Mouse (Mus musculus) liver, adult 2 months (tissue): ENCODE data around the gene Sf3b2.

ENCODE experiments used
- CTCF ChIP-seq: fragments of 200-500 bp; IDR thresholded peaks from 2 replicates; pipeline ENCODE4 v1.5.1; 2011; ENCODE audit warnings: low read depth, low read length, control low read depth
- POLR2A ChIP-seq: fragments of 200-500 bp; IDR thresholded peaks from 2 replicates; pipeline ENCODE4 v1.6.1; 2011; ENCODE audit warnings: low read length, control low read depth; ENCODE audit not compliant: insufficient read depth; ENCODE audit errors: extremely low read depth

DNA sequence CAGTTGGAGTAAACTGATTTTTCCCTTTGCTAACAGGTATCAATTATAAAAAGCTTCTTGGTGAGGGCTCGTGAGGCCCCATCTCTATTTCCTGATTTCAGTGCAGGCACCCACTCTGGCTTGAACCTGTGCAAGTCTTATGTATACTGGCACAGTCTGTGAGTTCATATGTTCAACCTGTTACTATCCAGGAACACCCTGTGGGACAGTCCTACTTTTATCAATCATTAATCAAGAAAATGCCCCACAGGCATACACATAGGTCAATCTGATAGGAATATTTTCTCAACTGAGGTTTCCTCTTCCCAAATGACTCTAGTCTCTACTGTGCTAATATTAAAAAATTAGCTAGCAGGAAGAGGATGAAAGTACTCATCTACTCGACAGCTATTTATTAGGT is 65.1 kb downstream of the Sf3b2 start:
- no peak for TF ChIP-seq CTCF
- TF ChIP-seq POLR2A = no peak
